Mouse (Mus musculus) testis, adult 2 months (tissue): Measurements from ENCODE around the gene Tjap1. TPM values are rescaled to one million over a fixed set of nuclear protein-coding genes. Genes with fewer than 3 reads are reported as not detected.

Experiments
- H3K27ac ChIP-seq: fragments of 200-500 bp; 2 replicates; pipeline ENCODE4 v1.5.1; 2012; ENCODE audit warnings: low read depth, low read length; ENCODE audit not compliant: control insufficient read depth, insufficient read depth
- H3K27me3 ChIP-seq: fragments of 200-500 bp; 2 replicates; pipeline ENCODE4 v1.6.1; 2012; ENCODE audit warnings: mild to moderate bottlenecking, low read length, moderate library complexity; ENCODE audit not compliant: control insufficient read depth, insufficient read depth
- H3K36me3 ChIP-seq: fragments of 200-500 bp; 2 replicates; pipeline ENCODE4 v1.6.1; 2012; ENCODE audit warnings: mild to moderate bottlenecking, low read length; ENCODE audit not compliant: control insufficient read depth, insufficient read depth
- H3K4me1 ChIP-seq: fragments of 200-500 bp; 2 replicates; pipeline ENCODE4 v1.6.1; 2012; ENCODE audit warnings: low read length; ENCODE audit not compliant: control insufficient read depth, insufficient read depth
- H3K4me3 ChIP-seq: fragments of 200-500 bp; 2 replicates; pipeline ENCODE4 v1.5.1; 2012; ENCODE audit warnings: low read depth, mild to moderate bottlenecking, low read length, moderate library complexity, mixed read lengths; ENCODE audit not compliant: control insufficient read depth
- CTCF ChIP-seq: fragments of 200-500 bp; IDR thresholded peaks from 2 replicates; pipeline ENCODE4 v1.5.1; 2012; ENCODE audit warnings: low read depth, mild to moderate bottlenecking, inconsistent platforms, low read length, moderate library complexity; ENCODE audit not compliant: control insufficient read depth, insufficient read depth, insufficient replicate concordance
- POLR2A ChIP-seq: fragments of 200-500 bp; IDR thresholded peaks from 2 replicates; pipeline ENCODE4 v1.6.1; 2012; ENCODE audit warnings: low read depth, mild to moderate bottlenecking, inconsistent platforms, low read length, moderate library complexity; ENCODE audit not compliant: control insufficient read depth
- polyA plus RNA-seq: library from polyadenylated mRNA; depleted of rRNA; stranded (reverse); fragments of >200 nt; gene quantifications from 2 replicates; pipeline ENCODE4 v1.2.3, GENCODE M21; 2012

The Tjap1 gene
- polyA plus RNA-seq, 1 experiment: 33.1 TPM

- H3K27ac ChIP-seq: no peak overlapping the region; the same call in 1 of the 2 replicates
- TF ChIP-seq POLR2A (no peak), CTCF (no peak)
- peaks cover 3% of the 10 kb centered on the region for H3K4me1 ChIP-seq
- H3K27me3 ChIP-seq: no peaks in the 10 kb centered on the region
- no peaks in the 10 kb centered on the region; the same call in none of the 2 replicates for H3K36me3 ChIP-seq
- H3K4me3 ChIP-seq: peak overlapping the region; percentile 85
These were observed 30.0 kb downstream of the Tjap1 start for GRCm38 (mm10) chr17:46252571-46253451.

- no peaks in the 10 kb centered on the region; the same call in 1 of the 2 replicates for H3K36me3 ChIP-seq
- H3K4me1 ChIP-seq: peaks cover 3% of the 10 kb centered on the region
- TF ChIP-seq CTCF (no peak), POLR2A (no peak)
- H3K27ac ChIP-seq: no peak overlapping the region
- no peaks in the 10 kb centered on the region for H3K27me3 ChIP-seq
- H3K4me3 ChIP-seq: no peak overlapping the region
These were observed 31.7 kb downstream of the Tjap1 start for GRCm38 (mm10) chr17:46251174-46251573.

GRCm38 (mm10) chr17:46248189-46248522 lies 34.7 kb downstream of the Tjap1 start:
- H3K4me3 ChIP-seq: peak overlapping the region; percentile 98
- TF ChIP-seq POLR2A (no peak), CTCF (no peak)
- H3K27ac ChIP-seq: peak overlapping the region; percentile 72
- no peaks in the 10 kb centered on the region; the same call in 1 of the 2 replicates for H3K36me3 ChIP-seq
- H3K27me3 ChIP-seq: no peaks in the 10 kb centered on the region
- peaks cover 5% of the 10 kb centered on the region for H3K4me1 ChIP-seq

- Histone ChIP-seq H3K36me3 (no peaks in the 10 kb centered on the region; the same call in 1 of the 2 replicates), H3K4me3 (peak within 1 kb of the TSS; percentile 98), H3K27ac (peak within 1 kb of the TSS; percentile 90), H3K27me3 (no peaks in the 10 kb centered on the region), H3K4me1 (peaks cover 5% of the 10 kb centered on the region)
- TF ChIP-seq CTCF (no peak), POLR2A (peak; percentile 97)
These were observed 35.2 kb downstream of the Tjap1 start, which contains the start of the genes Polr1c and Yipf3 for GRCm38 (mm10) chr17:46247512-46248188. Polr1c (minus strand) TSS chr17:46248054. Yipf3 (plus strand) TSS chr17:46248080.

GRCm38 (mm10) chr17:46244579-46244978 lies 38.2 kb downstream of the Tjap1 start:
- TF ChIP-seq POLR2A (no peak), CTCF (no peak)
- H3K4me3 ChIP-seq: no peak overlapping the region
- H3K36me3 ChIP-seq: peaks cover 2% of the 10 kb centered on the region; the same call in 1 of the 2 replicates
- peaks cover 5% of the 10 kb centered on the region for H3K4me1 ChIP-seq
- H3K27me3 ChIP-seq: no peaks in the 10 kb centered on the region
- H3K27ac ChIP-seq: no peak overlapping the region

- Histone ChIP-seq H3K27ac (no peak overlapping the region), H3K27me3 (no peaks in the 10 kb centered on the region), H3K4me3 (no peak overlapping the region), H3K36me3 (peaks cover 2% of the 10 kb centered on the region; the same call in 1 of the 2 replicates), H3K4me1 (peaks cover 3% of the 10 kb centered on the region)
- no peak for TF ChIP-seq POLR2A
- no peak for TF ChIP-seq CTCF
These were observed 39.2 kb downstream of the Tjap1 start for GRCm38 (mm10) chr17:46243624-46244023.

- no peaks in the 10 kb centered on the region for H3K27me3 ChIP-seq
- TF ChIP-seq CTCF (no peak), POLR2A (no peak)
- H3K4me1 ChIP-seq: 0 out of 2 replicates have a peak, but pooled peaks cover 2% of the 10 kb centered on the region
- no peak overlapping the region for H3K4me3 ChIP-seq
- H3K36me3 ChIP-seq: peaks cover 2% of the 10 kb centered on the region; the same call in 1 of the 2 replicates
- H3K27ac ChIP-seq: no peak overlapping the region
These were observed 39.8 kb downstream of the Tjap1 start for GRCm38 (mm10) chr17:46242993-46243392.
